Mouse (Mus musculus): ENCODE measurements around the gene Ndufa12.

DNA sequence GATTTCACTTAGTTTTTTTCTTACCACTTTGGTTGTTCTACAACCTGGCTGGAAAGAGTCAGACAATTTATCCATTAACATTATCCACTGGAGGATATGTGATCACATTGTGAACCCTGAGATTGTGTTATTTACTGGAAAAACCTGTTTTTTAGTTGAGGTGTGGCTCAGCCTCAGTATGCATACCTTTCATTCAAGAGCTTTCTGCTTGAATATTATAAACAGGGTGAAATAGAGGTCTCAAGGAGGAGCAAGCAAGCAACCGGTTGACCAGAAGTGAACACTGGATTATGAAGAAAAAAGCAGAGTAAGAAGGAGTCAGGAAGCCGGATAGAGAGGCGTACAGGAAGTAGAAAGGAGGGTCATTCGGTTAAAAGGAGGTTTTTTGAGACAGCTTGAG, 47.0 kb upstream of the Ndufa12 start:
- TF ChIP-seq TAL1 (IDR thresholded peaks at IDR 0.05; ENCODE audit: low read length) (no peak), GATA1 (IDR thresholded peaks at IDR 0.05; ENCODE audit: low read length) (no peak)
